Mouse (Mus musculus) heart, embryonic 13.5 days (tissue): Measurements from ENCODE around the gene Gm49342. TPM values are rescaled to one million over a fixed set of nuclear protein-coding genes. Genes with fewer than 3 reads are reported as not detected.

Experiments
- ATAC-seq: fragments of 200-750 bp; cut with Nextera tagmentation; 2 replicates; pipeline ENCODE4 v1.8.0; 2017; ENCODE audit warnings: moderate TSS enrichment; ENCODE audit not compliant: insufficient number of reproducible peaks, low FRiP score, low TSS enrichment; ENCODE audit errors: extremely low read depth
- H3K27ac ChIP-seq: fragments of 300-500 bp; sonication (generic); replicated peaks from 2 replicates; pipeline ENCODE4 v1.5.1; 2015; ENCODE audit warnings: moderate library complexity, mild to moderate bottlenecking, inconsistent platforms
- H3K27me3 ChIP-seq: fragments of 300-500 bp; sonication (generic); replicated peaks from 2 replicates; pipeline ENCODE4 v1.6.1; 2015; ENCODE audit warnings: mild to moderate bottlenecking, inconsistent platforms
- H3K36me3 ChIP-seq: fragments of 300-500 bp; sonication (generic); 2 replicates; pipeline ENCODE4 v1.6.1; 2015; ENCODE audit warnings: mild to moderate bottlenecking, inconsistent platforms
- H3K4me1 ChIP-seq: fragments of 300-500 bp; sonication (generic); 2 replicates; pipeline ENCODE4 v1.6.1; 2015; ENCODE audit warnings: inconsistent platforms
- H3K4me2 ChIP-seq: fragments of 300-500 bp; sonication (generic); 2 replicates; pipeline ENCODE4 v1.6.1; 2015; ENCODE audit warnings: inconsistent platforms, mild to moderate bottlenecking, moderate library complexity
- H3K4me3 ChIP-seq: fragments of 300-500 bp; sonication (generic); 2 replicates; pipeline ENCODE4 v1.5.1; 2015; ENCODE audit warnings: moderate library complexity, mild to moderate bottlenecking, inconsistent platforms
- H3K9ac ChIP-seq: fragments of 300-500 bp; sonication (generic); 2 replicates; pipeline ENCODE4 v1.6.1; 2015; ENCODE audit warnings: inconsistent platforms, mild to moderate bottlenecking, moderate library complexity
- H3K9me3 ChIP-seq: fragments of 300-500 bp; sonication (generic); 2 replicates; pipeline ENCODE4 v1.6.1; 2016; ENCODE audit warnings: inconsistent platforms
- WGBS: fragments of 180-500 bp; shearing (Covaris S2); methylation state at CpG from one replicate; pipeline ENCODE4 v1.1.7; 2015; ENCODE audit warnings: mixed read lengths; 5-methylcytosine and 5-hydroxymethylcytosine counted together
- polyA plus RNA-seq: library from polyadenylated mRNA; unstranded; fragments of >200 nt; fragmentation: Nextera tagmentation; extraction: Ambion mirVana; gene quantifications from 2 replicates; pipeline ENCODE4 v1.2.1, GENCODE M21; 2015

Gm49342 gene
- polyA plus RNA-seq, 1 experiment from 2014 or later = not detected

- ATAC-seq = no peak
- Histone ChIP-seq H3K9ac (no peak overlapping the region), H3K27me3 (no peaks in the 10 kb centered on the region), H3K4me3 (no peak overlapping the region), H3K27ac (peak overlapping the region; percentile 42; the same call in 1 of the 2 replicates), H3K4me2 (no peak overlapping the region), H3K36me3 (no peaks in the 10 kb centered on the region), H3K4me1 (no peaks in the 10 kb centered on the region), H3K9me3 (no peaks in the 10 kb centered on the region)
- 56% methylated on average over 3 of the region's 3 CpGs for WGBS
Measured at GRCm38 (mm10) chr14:50997088-50997487, 52.8 kb downstream of the Gm49342 start.

- H3K27me3 ChIP-seq = no peaks in the 10 kb centered on the region
- no peaks in the 10 kb centered on the region for H3K36me3 ChIP-seq
- WGBS = 52% methylated on average over 2 of the region's 2 CpGs
- no peaks in the 10 kb centered on the region for H3K9me3 ChIP-seq
- ATAC-seq = no peak
- H3K27ac ChIP-seq = peak overlapping the region; percentile 42; the same call in 1 of the 2 replicates
- H3K4me3 ChIP-seq = no peak overlapping the region
- no peaks in the 10 kb centered on the region for H3K4me1 ChIP-seq
- no peak overlapping the region for H3K9ac ChIP-seq
- no peak overlapping the region for H3K4me2 ChIP-seq
Measured at GRCm38 (mm10) chr14:50997999-50998666, 53.8 kb downstream of the Gm49342 start.

- H3K27me3 ChIP-seq = no peaks in the 10 kb centered on the region
- H3K9me3 ChIP-seq = no peaks in the 10 kb centered on the region
- no peak for ATAC-seq
- H3K4me2 ChIP-seq = peak within 1 kb of the TSS; percentile 38; the same call in 1 of the 2 replicates
- H3K4me1 ChIP-seq = peaks cover 31% of the 10 kb centered on the region
- no peak within 1 kb of the TSS for H3K4me3 ChIP-seq
- peak within 1 kb of the TSS; percentile 57; the same call in 1 of the 2 replicates for H3K9ac ChIP-seq
- H3K27ac ChIP-seq = peak within 1 kb of the TSS; percentile 96
- 70% methylated on average over 8 of the region's 8 CpGs for WGBS
- no peaks in the 10 kb centered on the region for H3K36me3 ChIP-seq
Measured at GRCm38 (mm10) chr14:51007152-51007801, 63.0 kb downstream of the Gm49342 start, which contains the start of gene Rnase10. Rnase10 (plus strand) TSS chr14:51007751.

GRCm38 (mm10) chr14:51007914-51008713 is 63.8 kb downstream of the Gm49342 start:
- H3K36me3 ChIP-seq = no peaks in the 10 kb centered on the region
- no peaks in the 10 kb centered on the region for H3K27me3 ChIP-seq
- no peak overlapping the region for H3K4me3 ChIP-seq
- 38% methylated on average over 13 of the region's 13 CpGs for WGBS
- ATAC-seq = peak; percentile 78
- H3K4me1 ChIP-seq = peaks cover 31% of the 10 kb centered on the region
- peak overlapping the region; percentile 96 for H3K27ac ChIP-seq
- H3K4me2 ChIP-seq = peak overlapping the region; percentile 38; the same call in 1 of the 2 replicates
- H3K9me3 ChIP-seq = no peaks in the 10 kb centered on the region
- H3K9ac ChIP-seq = peak overlapping the region; percentile 57; the same call in 1 of the 2 replicates

GRCm38 (mm10) chr14:51008781-51009180 is 64.5 kb downstream of the Gm49342 start:
- Histone ChIP-seq H3K27ac (peak overlapping the region; percentile 96), H3K4me2 (peak overlapping the region; percentile 38; the same call in 1 of the 2 replicates), H3K9me3 (no peaks in the 10 kb centered on the region), H3K4me3 (no peak overlapping the region), H3K4me1 (peaks cover 31% of the 10 kb centered on the region), H3K27me3 (no peaks in the 10 kb centered on the region), H3K36me3 (no peaks in the 10 kb centered on the region), H3K9ac (no peak overlapping the region)
- 74% methylated on average over 4 of the region's 4 CpGs for WGBS
- no peak for ATAC-seq

DNA sequence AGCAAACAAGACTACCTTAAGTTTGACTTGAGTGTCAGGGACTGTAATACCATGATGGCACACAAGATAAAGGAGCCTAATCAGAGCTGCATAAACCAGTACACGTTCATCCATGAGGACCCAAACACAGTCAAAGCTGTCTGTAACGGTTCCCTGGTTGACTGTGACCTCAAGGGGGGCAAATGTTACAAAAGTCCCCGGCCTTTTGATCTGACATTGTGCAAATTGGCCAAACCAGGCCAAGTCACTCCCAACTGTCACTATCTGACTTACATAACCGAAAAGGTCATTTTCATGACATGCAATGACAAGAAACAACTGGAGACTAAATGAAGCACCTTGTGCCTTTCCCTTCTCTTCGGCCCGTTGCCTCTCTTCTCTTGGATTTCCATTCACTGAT is 65.3 kb downstream of the Gm49342 start:
- no peaks in the 10 kb centered on the region for H3K27me3 ChIP-seq
- peaks cover 31% of the 10 kb centered on the region for H3K4me1 ChIP-seq
- no peaks in the 10 kb centered on the region for H3K9me3 ChIP-seq
- no peak overlapping the region for H3K4me2 ChIP-seq
- no peak overlapping the region for H3K4me3 ChIP-seq
- H3K9ac ChIP-seq = no peak overlapping the region
- H3K36me3 ChIP-seq = no peaks in the 10 kb centered on the region
- ATAC-seq = no peak
- H3K27ac ChIP-seq = peak overlapping the region; percentile 96
- 77% methylated on average over 6 of the region's 6 CpGs for WGBS

Other genes starting within 250 kb of the Gm49342 start
- gene Olfr748, start 237.1 kb upstream of the Gm49342 start, polyA plus RNA-seq = not detected in 2 replicates
- gene Olfr749, start 199.4 kb upstream of the Gm49342 start, polyA plus RNA-seq = not detected in 2 replicates
- 48.8 and 51.4 TPM in 2 replicates for gene Ttc5, start 159.0 kb upstream of the Gm49342 start, polyA plus RNA-seq
- gene Ccnb1ip1, start 136.8 kb upstream of the Gm49342 start, polyA plus RNA-seq = not detected in 2 replicates
- 35.1 and 41.6 TPM in 2 replicates for gene Parp2, start 136.7 kb upstream of the Gm49342 start, polyA plus RNA-seq
- 4.5 and 5.1 TPM in 2 replicates for gene Tep1, start 74.0 kb upstream of the Gm49342 start, polyA plus RNA-seq
- 0.10 and 0.45 TPM in 2 replicates for gene Klhl33, start 47.0 kb upstream of the Gm49342 start, polyA plus RNA-seq
- 112 and 131 TPM in 2 replicates for gene Osgep, start 19.6 kb upstream of the Gm49342 start, polyA plus RNA-seq
- 148 TPM in 2 replicates for gene Apex1, start 19.5 kb upstream of the Gm49342 start, polyA plus RNA-seq
- 34.9 and 38.2 TPM in 2 replicates for gene Pip4p1, start 13.7 kb upstream of the Gm49342 start, polyA plus RNA-seq
- 36.5 and 41.3 TPM in 2 replicates for gene Pnp, start 13.4 kb upstream of the Gm49342 start, polyA plus RNA-seq
- gene Pnp2, start 11.5 kb downstream of the Gm49342 start, polyA plus RNA-seq = 0.74 TPM in 1 of 2 replicates, not detected in the other
- 0.34 and 0.40 TPM in 2 replicates for gene Rnase10, start 63.2 kb downstream of the Gm49342 start, polyA plus RNA-seq
- not detected in 2 replicates for gene Rnase9, start 97.4 kb downstream of the Gm49342 start, polyA plus RNA-seq
- gene Rnase11, start 105.6 kb downstream of the Gm49342 start, polyA plus RNA-seq = not detected in 2 replicates
- gene Rnase12, start 113.1 kb downstream of the Gm49342 start, polyA plus RNA-seq = 0.99 and 1.1 TPM in 2 replicates
- not detected in 2 replicates for gene Olfr750, start 129.9 kb downstream of the Gm49342 start, polyA plus RNA-seq
- gene Rnase4, start 146.6 kb downstream of the Gm49342 start, polyA plus RNA-seq = 20.5 and 21.4 TPM in 2 replicates
- 3.6 and 3.9 TPM in 2 replicates for gene Ang, start 146.6 kb downstream of the Gm49342 start, polyA plus RNA-seq
- gene Eddm3b, start 169.9 kb downstream of the Gm49342 start, polyA plus RNA-seq = not detected in 2 replicates
- gene Rnase6, start 179.4 kb downstream of the Gm49342 start, polyA plus RNA-seq = 0.32 and 0.70 TPM in 2 replicates
- 0.39 and 0.49 TPM in 2 replicates for gene Rnase1, start 202.3 kb downstream of the Gm49342 start, polyA plus RNA-seq
- not detected in 2 replicates for gene Rnase2b, start 217.7 kb downstream of the Gm49342 start, polyA plus RNA-seq